Mouse (Mus musculus) CH12.LX (cell line): ENCODE results near the gene Chd1l.

Experiments used
- CTCF ChIP-seq, 2 experiments: IDR thresholded peaks in 1 of 2; conservative IDR thresholded peaks in 1 of 2; 2 replicates each; pipeline ENCODE4 v1.5.1; 2011 to 2012; ENCODE audit warnings: low read depth in 2 of 2, low read length in 2 of 2, improper control_type of control experiment in 1 of 2, inconsistent platforms in 1 of 2, mild to moderate bottlenecking in 1 of 2, moderate library complexity in 1 of 2
- E2F4 ChIP-seq: IDR thresholded peaks from 2 replicates; pipeline ENCODE4 v1.6.1; 2011; ENCODE audit warnings: low read depth, low read length, improper control_type of control experiment; ENCODE audit not compliant: insufficient replicate concordance
- EP300 ChIP-seq: IDR thresholded peaks from 2 replicates; pipeline ENCODE4 v1.6.1; 2011; ENCODE audit warnings: low read length, improper control_type of control experiment
- MAZ ChIP-seq: IDR thresholded peaks from 2 replicates; pipeline ENCODE4 v1.6.1; 2012; ENCODE audit warnings: low read depth, mild to moderate bottlenecking, inconsistent platforms, low read length, improper control_type of control experiment, moderate library complexity
- MXI1 ChIP-seq: IDR thresholded peaks from 2 replicates; pipeline ENCODE4 v1.6.1; 2011; ENCODE audit warnings: mild to moderate bottlenecking, low read depth, low read length, improper control_type of control experiment
- NRF1 ChIP-seq: IDR thresholded peaks from 2 replicates; pipeline ENCODE4 v1.6.1; 2014; ENCODE audit warnings: low read depth, mild to moderate bottlenecking, inconsistent platforms, low read length, improper control_type of control experiment, moderate library complexity
- POLR2A ChIP-seq: IDR thresholded peaks from 2 replicates; pipeline ENCODE4 v1.6.1; 2011; ENCODE audit warnings: low read depth, mild to moderate bottlenecking, improper control_type of control experiment, low read length
- ZNF384 ChIP-seq: IDR thresholded peaks from 2 replicates; pipeline ENCODE4 v1.6.1; 2012; ENCODE audit warnings: low read depth, low read length, improper control_type of control experiment, inconsistent platforms

DNA sequence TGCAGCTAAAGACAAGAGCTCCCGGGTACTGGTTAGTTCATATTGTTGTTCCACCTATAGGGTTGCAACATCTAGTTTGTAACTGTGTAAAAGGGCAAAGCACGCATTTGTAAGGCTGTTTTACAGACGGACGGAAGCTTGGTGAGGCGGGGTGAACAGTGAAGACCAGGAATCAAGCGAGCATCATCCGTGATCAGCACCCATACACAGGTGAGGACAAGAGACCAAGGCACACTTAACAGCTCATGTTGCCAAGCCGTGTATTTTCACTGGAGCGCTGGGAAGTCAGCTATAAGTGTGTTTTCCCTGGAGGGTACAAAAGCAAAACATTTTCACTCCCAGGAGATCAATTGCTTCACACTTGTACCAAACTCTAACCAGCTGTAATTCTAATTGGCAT, 36.2 kb downstream of the Chd1l start:
- TF ChIP-seq CTCF (conservative IDR thresholded peaks at IDR 0.05 in 1 of 2, IDR thresholded peaks at IDR 0.05 in 1 of 2; ENCODE audit: low read depth in 2 of 2, low read length in 2 of 2) (no peak), POLR2A (no peak), MAZ (no peak), EP300 (no peak), NRF1 (no peak), MXI1 (no peak), ZNF384 (no peak), E2F4 (no peak)
